Mouse (Mus musculus): ENCODE measurements around the gene Mex3b.

DNA sequence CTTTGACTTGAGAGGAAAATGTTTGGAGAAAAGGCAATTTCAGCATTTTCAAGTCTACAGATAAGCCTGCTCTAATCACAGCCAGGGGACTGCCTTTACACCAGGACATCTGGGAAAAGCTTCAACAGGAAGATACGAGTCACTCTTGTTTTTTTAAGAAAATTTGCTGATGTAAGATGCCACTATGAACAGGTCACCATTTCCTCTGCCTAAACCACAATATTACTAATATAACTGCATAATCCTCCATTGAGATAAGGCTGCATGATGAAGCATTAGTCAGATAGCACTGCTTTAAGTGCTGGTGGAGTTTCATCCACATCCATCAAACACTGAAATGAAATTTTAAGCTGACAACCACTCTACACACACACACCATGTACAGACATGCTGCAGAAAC, 27.2 kb downstream of the Mex3b start:
- TF ChIP-seq CTCF (IDR thresholded peaks at IDR 0.05) = no peak
- TF ChIP-seq EP300 (IDR thresholded peaks at IDR 0.05) = no peak
